Mouse (Mus musculus) hindbrain, embryonic 14.5 days (tissue): ENCODE measurements at regions not wholly inside any gene's neighbourhood (a gene's known extent, or its start where the extent isn't known, plus 50 kb on each side); places are given as distances from the start of the nearest gene placed in this dataset.

Experiments used
- ATAC-seq: fragments of 200-750 bp; cut with Nextera tagmentation; 2 replicates; pipeline ENCODE4 v1.8.0; 2017; ENCODE audit warnings: moderate number of reproducible peaks, mild to moderate bottlenecking, moderate TSS enrichment, moderate library complexity; ENCODE audit not compliant: low FRiP score
- DNase-seq: peaks from one replicate; pipeline ENCODE4 v3.0.0-alpha.2; 2015; ENCODE audit warnings: low spot score
- H3K27ac ChIP-seq: fragments of 300-500 bp; sonication (generic); 2 replicates; pipeline ENCODE4 v1.5.1; 2014; ENCODE audit warnings: mild to moderate bottlenecking, moderate library complexity
- H3K27me3 ChIP-seq: fragments of 300-500 bp; sonication (generic); 2 replicates; pipeline ENCODE4 v1.6.1; 2014; ENCODE audit warnings: mild to moderate bottlenecking, low read length, mixed read lengths; ENCODE audit not compliant: control insufficient read depth, insufficient read depth
- H3K36me3 ChIP-seq: fragments of 300-500 bp; sonication (generic); replicated peaks from 2 replicates; pipeline ENCODE4 v1.6.1; 2014; ENCODE audit not compliant: control insufficient read depth, insufficient read depth
- H3K4me1 ChIP-seq: fragments of 300-500 bp; sonication (generic); replicated peaks from 2 replicates; pipeline ENCODE4 v1.6.1; 2014; ENCODE audit warnings: antibody characterized with exemption, low read length, mixed read lengths; ENCODE audit not compliant: control insufficient read depth, insufficient read depth
- H3K4me2 ChIP-seq: fragments of 300-500 bp; sonication (generic); replicated peaks from 2 replicates; pipeline ENCODE4 v1.6.1; 2014; ENCODE audit warnings: mild to moderate bottlenecking, moderate library complexity
- H3K4me3 ChIP-seq: fragments of 300-500 bp; sonication (generic); replicated peaks from 2 replicates; pipeline ENCODE4 v1.5.1; 2014; ENCODE audit warnings: mild to moderate bottlenecking, low read length
- H3K9ac ChIP-seq: fragments of 300-500 bp; sonication (generic); 2 replicates; pipeline ENCODE4 v1.6.1; 2014
- H3K9me3 ChIP-seq: fragments of 300-500 bp; sonication (generic); 2 replicates; pipeline ENCODE4 v1.6.1; 2016; ENCODE audit warnings: low read length; ENCODE audit not compliant: control insufficient read depth
- WGBS: fragments of 180-500 bp; shearing (Covaris S2); extraction: QIAGEN DNeasy Blood & Tissue Kit; methylation state at CpG from one replicate; pipeline ENCODE4 v1.1.7; 2014; 5-methylcytosine and 5-hydroxymethylcytosine counted together

DNA sequence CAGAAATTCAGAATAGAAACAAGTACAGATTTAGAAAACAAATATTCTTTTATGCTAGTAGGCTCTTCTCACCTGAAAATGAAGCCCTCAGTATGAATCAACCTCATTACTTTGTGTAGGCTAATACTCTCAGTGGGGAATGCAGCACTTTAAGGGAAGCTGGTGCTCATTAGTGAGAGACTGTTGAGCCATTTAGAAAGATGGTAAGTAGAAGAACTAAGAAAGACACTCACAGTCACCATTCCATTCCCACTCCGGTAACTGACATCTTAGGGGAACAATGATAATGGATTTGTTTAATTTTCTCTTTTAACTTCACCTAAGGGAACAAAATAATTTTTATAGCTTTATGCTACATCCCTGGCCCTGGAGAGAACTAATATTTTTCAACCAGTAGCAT lies 648.0 kb upstream of the Nova1 start:
- Histone ChIP-seq H3K27me3 (no peaks in the 10 kb centered on the region), H3K4me2 (no peak overlapping the region), H3K9me3 (no peaks in the 10 kb centered on the region), H3K4me1 (no peaks in the 10 kb centered on the region), H3K9ac (no peak overlapping the region), H3K27ac (peak overlapping the region; percentile 67), H3K4me3 (no peak overlapping the region), H3K36me3 (no peaks in the 10 kb centered on the region)
- DNase-seq: no peak
- WGBS: 50% methylated on average over 1 of the region's 1 CpGs
- ATAC-seq: peak; percentile 65; the same call in 1 of the 2 replicates

DNA sequence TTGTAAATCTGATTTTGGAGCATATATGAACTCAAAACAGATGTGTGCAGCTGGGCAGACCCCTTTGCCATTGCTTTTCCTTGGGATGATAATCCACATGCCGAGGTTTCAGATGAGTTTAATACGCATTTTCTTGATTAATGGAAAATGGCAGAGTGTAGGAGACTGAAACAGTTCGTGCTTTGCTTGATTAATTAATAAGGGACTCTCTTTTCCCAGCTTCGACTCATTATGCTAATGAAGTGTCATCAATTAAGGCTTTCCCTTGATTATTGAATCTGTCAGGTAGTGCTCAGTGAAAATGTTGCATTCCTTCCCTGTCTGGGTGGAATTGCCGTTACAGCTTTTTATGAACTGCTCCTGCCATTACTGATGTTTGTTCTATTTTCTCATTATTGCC lies 647.2 kb upstream of the Nova1 start:
- WGBS: 48% methylated on average over 5 of the region's 5 CpGs
- H3K27ac ChIP-seq: peak overlapping the region; percentile 67
- H3K4me2 ChIP-seq: no peak overlapping the region
- no peaks in the 10 kb centered on the region for H3K27me3 ChIP-seq
- no peaks in the 10 kb centered on the region for H3K4me1 ChIP-seq
- ATAC-seq (peak; percentile 88), DNase-seq (peak; percentile 71)
- H3K9ac ChIP-seq: no peak overlapping the region
- H3K4me3 ChIP-seq: no peak overlapping the region
- no peaks in the 10 kb centered on the region for H3K9me3 ChIP-seq
- H3K36me3 ChIP-seq: no peaks in the 10 kb centered on the region

DNA sequence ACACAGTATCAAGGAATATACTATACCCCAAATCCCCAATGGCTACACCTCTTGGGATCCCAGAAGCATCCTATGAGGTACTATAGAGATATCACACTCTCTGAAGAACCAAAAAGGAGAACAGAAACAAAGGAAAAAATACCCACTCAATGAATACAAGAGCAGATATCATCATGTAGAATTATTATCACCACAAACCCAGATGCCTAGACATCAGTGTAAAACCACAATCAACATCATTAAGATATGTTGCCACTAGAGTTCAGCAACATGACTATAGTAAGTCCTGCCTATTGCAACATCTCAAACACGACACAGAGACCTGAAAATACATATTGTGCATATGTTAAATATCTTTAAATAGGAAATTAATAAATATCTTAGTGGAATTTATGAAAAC lies 612.9 kb upstream of the Nova1 start:
- no peak overlapping the region for H3K27ac ChIP-seq
- DNase-seq (no peak), ATAC-seq (no peak)
- 70% methylated on average over 1 of the region's 1 CpGs for WGBS
- H3K4me3 ChIP-seq: no peak overlapping the region
- no peaks in the 10 kb centered on the region for H3K4me1 ChIP-seq
- H3K27me3 ChIP-seq: no peaks in the 10 kb centered on the region
- no peak overlapping the region for H3K4me2 ChIP-seq
- H3K36me3 ChIP-seq: no peaks in the 10 kb centered on the region
- no peak overlapping the region for H3K9ac ChIP-seq
- no peaks in the 10 kb centered on the region for H3K9me3 ChIP-seq

DNA sequence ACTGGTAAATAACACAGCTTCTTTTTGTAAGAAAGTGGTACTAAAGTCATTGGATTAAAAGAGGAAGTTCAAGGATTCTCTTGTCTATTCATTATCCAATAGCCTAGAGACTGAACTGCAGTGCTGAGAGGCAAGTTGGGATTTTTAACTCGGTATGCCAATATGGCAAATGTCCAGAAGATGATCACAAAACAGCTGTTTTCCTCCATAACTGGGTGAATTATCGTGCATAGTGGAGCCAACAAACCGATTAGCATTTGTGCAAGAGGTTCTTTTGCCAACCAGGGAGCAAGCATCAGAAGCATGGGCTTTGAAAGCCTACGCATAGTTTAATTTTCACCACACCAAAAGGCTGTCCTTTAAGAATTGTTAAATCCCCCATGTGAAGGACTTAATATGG lies 593.5 kb upstream of the Nova1 start:
- H3K4me1 ChIP-seq: no peaks in the 10 kb centered on the region
- peak; percentile 32 for DNase-seq
- H3K9ac ChIP-seq: no peak overlapping the region
- no peak overlapping the region for H3K4me3 ChIP-seq
- no peaks in the 10 kb centered on the region for H3K36me3 ChIP-seq
- no peaks in the 10 kb centered on the region for H3K9me3 ChIP-seq
- ATAC-seq: peak; percentile 37; the same call in 1 of the 2 replicates
- WGBS: 67% methylated on average over 4 of the region's 4 CpGs
- no peak overlapping the region for H3K27ac ChIP-seq
- no peaks in the 10 kb centered on the region for H3K27me3 ChIP-seq
- H3K4me2 ChIP-seq: no peak overlapping the region

DNA sequence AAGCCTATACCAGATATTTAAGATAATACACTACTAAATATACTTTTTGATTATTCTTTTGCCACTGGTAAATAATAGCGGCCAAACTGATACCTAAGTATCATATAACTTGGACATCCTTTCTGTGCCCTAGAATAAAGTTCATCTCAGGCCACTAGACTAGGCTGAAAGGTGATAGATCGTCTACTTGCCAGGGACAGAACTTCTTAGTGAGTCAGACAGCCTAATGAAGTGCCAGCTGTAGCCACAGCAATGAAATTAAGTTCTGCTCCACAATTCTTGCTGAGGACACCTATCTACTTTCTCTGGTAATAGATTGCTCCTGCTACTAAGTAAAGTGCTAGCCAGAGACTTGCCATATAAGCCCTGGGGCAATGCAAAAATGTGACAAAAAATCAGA lies 587.8 kb upstream of the Nova1 start:
- no peaks in the 10 kb centered on the region for H3K27me3 ChIP-seq
- H3K4me2 ChIP-seq: no peak overlapping the region

DNA sequence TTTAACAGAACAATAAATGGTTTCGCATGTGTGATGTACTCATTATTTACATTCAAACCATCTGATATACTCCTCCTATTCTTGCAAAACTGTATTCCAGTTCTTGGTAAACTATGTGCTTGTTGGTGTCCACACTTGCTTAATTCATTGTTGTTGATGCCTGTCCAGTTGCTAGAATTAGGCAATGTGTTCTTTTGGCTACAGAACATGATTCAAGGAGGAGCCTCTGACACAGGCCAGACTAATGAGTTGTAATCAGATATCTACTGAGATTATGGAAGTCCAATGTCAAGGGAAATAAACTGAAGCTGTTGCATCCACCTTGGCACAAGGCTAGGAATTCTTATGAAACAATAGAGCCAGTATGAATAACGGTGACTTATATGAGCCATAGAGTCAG lies 587.4 kb upstream of the Nova1 start:
- Histone ChIP-seq H3K27ac (no peak overlapping the region), H3K9ac (no peak overlapping the region), H3K27me3 (no peaks in the 10 kb centered on the region), H3K36me3 (no peaks in the 10 kb centered on the region), H3K9me3 (no peaks in the 10 kb centered on the region), H3K4me1 (no peaks in the 10 kb centered on the region), H3K4me3 (no peak overlapping the region), H3K4me2 (no peak overlapping the region)
- ATAC-seq (no peak), DNase-seq (no peak)
- WGBS: 94% methylated on average over 2 of the region's 2 CpGs

More for the DNA sequence above, 587.8 kb upstream of the Nova1 start:
- Histone ChIP-seq H3K4me1 (no peaks in the 10 kb centered on the region), H3K36me3 (no peaks in the 10 kb centered on the region), H3K9me3 (no peaks in the 10 kb centered on the region), H3K27ac (no peak overlapping the region), H3K9ac (no peak overlapping the region), H3K4me3 (no peak overlapping the region)
- no peak for DNase-seq
- WGBS: 90% methylated on average over 2 of the region's 2 CpGs
- no peak for ATAC-seq

DNA sequence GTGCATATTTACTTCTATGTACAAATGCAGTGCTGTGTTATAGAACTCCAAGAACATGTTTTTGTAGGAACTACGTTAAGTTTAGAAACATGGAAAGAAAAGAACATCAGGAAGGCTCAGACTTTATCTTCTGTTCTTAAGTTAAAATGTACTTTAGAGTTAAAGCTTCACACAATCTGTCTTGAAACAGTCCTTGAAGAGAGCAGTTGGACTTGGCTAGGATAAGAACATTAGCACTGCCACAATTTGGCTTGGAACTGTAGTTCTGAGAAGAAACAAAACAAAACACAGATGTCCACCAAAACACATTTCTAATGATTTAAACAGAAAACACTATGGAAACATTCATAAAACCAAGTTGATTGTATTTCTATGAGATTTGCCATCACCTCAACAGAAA lies 564.5 kb upstream of the Nova1 start:
- Histone ChIP-seq H3K9ac (no peak overlapping the region), H3K27me3 (no peaks in the 10 kb centered on the region), H3K27ac (no peak overlapping the region), H3K4me2 (no peak overlapping the region), H3K36me3 (no peaks in the 10 kb centered on the region), H3K4me1 (no peaks in the 10 kb centered on the region), H3K4me3 (no peak overlapping the region), H3K9me3 (no peaks in the 10 kb centered on the region)
- no peak for DNase-seq
- no peak for ATAC-seq
- WGBS: 88% methylated on average over 1 of the region's 1 CpGs

DNA sequence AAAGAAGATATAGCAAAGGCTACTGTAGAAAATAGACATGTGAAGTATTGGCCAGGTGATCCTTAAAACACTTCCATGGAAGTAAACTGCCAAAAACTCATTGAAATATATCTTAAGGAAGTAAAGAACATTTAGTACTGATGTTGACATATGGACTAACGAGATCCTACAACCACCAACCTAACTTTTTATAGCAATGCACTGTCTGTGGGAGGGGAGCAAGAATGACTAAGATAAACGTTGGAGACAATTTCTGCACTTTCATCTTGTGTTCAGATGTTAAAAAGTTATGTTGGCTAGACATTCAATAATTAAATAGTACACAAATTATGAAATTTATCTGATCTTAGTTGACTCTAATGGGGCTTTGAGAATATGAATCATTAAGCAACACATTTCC lies 534.5 kb upstream of the Nova1 start:
- ATAC-seq (no peak), DNase-seq (no peak)
- H3K4me1 ChIP-seq: no peaks in the 10 kb centered on the region
- H3K36me3 ChIP-seq: no peaks in the 10 kb centered on the region
- no peaks in the 10 kb centered on the region for H3K27me3 ChIP-seq
- no peak overlapping the region for H3K27ac ChIP-seq
- WGBS: 66% methylated on average over 2 of the region's 2 CpGs
- no peak overlapping the region for H3K4me2 ChIP-seq
- no peak overlapping the region for H3K4me3 ChIP-seq
- no peaks in the 10 kb centered on the region for H3K9me3 ChIP-seq
- H3K9ac ChIP-seq: no peak overlapping the region

DNA sequence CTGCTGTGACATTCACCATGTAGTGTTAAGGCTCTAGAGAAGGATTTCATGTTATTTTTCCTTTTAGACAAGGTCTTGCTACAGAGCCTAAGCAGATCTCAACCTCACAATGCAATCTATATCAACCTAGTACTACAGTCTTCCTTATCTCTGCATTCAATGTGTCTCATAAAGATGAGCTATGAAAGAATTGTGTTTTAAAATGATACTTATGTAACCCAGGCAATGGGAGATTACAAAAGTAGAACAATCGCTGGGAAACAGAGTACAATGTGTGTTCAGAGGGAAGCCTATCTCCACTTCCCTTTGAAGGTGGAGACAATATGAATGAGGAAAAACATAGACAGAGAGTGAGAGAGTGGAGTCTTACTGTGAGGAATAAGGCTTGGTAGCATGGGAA lies 532.5 kb upstream of the Nova1 start:
- Histone ChIP-seq H3K27ac (no peak overlapping the region), H3K4me2 (no peak overlapping the region), H3K9ac (no peak overlapping the region), H3K9me3 (no peaks in the 10 kb centered on the region), H3K4me1 (no peaks in the 10 kb centered on the region), H3K27me3 (no peaks in the 10 kb centered on the region), H3K36me3 (no peaks in the 10 kb centered on the region), H3K4me3 (no peak overlapping the region)
- 89% methylated on average over 1 of the region's 1 CpGs for WGBS
- ATAC-seq (no peak), DNase-seq (no peak)

DNA sequence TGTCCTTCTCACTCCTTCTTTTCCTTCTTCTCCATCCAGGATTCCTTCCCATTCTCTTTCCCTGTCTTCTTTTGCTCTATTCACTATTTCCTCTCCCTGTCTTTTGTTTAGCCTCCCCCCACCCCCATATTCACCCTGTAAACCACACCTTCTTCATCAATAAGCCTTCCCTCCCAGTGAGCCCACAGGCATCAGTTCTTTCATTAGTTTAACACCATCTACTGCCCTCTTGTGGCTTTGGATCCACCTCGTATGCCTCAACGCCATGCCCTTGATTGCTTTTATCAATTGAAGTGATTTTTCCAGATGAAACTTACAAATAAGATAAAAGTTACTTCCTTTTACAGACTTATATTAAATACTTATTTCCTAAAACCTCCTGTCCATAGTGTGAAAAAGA lies 494.7 kb upstream of the Nova1 start:
- H3K27me3 ChIP-seq: no peaks in the 10 kb centered on the region
- 16% methylated on average over 2 of the region's 2 CpGs for WGBS
- no peak overlapping the region for H3K9ac ChIP-seq
- H3K4me1 ChIP-seq: no peaks in the 10 kb centered on the region
- no peak overlapping the region for H3K4me2 ChIP-seq
- H3K9me3 ChIP-seq: no peaks in the 10 kb centered on the region
- no peak overlapping the region for H3K4me3 ChIP-seq
- DNase-seq (peak; percentile 37), ATAC-seq (peak; percentile 59; the same call in 1 of the 2 replicates)
- H3K27ac ChIP-seq: no peak overlapping the region
- H3K36me3 ChIP-seq: no peaks in the 10 kb centered on the region
